Mouse (Mus musculus) brain, embryonic 14.5 days (tissue): ENCODE measurements at regions not wholly inside any gene's neighbourhood (a gene's known extent, or its start where the extent isn't known, plus 50 kb on each side); places are given as distances from the start of the nearest gene placed in this dataset.
A peak's percentile ranks its signal among the peaks of the same experiment; 100 is the strongest.

ENCODE experiments used
- DNase-seq: peaks from one replicate; pipeline ENCODE4 v3.0.0-alpha.2; 2011; ENCODE audit warnings: low read depth
- CTCF ChIP-seq: fragments of 200-500 bp; IDR thresholded peaks from 2 replicates; pipeline ENCODE4 v1.5.1; 2012; ENCODE audit warnings: inconsistent platforms, mild to moderate bottlenecking, moderate library complexity, borderline replicate concordance; ENCODE audit not compliant: insufficient read depth, insufficient read length; ENCODE audit errors: extremely low read depth
- POLR2A ChIP-seq: fragments of 200-500 bp; IDR thresholded peaks from 2 replicates; pipeline ENCODE4 v1.6.1; 2012; ENCODE audit warnings: mild to moderate bottlenecking, inconsistent platforms, borderline replicate concordance; ENCODE audit not compliant: poor library complexity, insufficient read depth, insufficient read length, severe bottlenecking; ENCODE audit errors: extremely low read depth

DNA sequence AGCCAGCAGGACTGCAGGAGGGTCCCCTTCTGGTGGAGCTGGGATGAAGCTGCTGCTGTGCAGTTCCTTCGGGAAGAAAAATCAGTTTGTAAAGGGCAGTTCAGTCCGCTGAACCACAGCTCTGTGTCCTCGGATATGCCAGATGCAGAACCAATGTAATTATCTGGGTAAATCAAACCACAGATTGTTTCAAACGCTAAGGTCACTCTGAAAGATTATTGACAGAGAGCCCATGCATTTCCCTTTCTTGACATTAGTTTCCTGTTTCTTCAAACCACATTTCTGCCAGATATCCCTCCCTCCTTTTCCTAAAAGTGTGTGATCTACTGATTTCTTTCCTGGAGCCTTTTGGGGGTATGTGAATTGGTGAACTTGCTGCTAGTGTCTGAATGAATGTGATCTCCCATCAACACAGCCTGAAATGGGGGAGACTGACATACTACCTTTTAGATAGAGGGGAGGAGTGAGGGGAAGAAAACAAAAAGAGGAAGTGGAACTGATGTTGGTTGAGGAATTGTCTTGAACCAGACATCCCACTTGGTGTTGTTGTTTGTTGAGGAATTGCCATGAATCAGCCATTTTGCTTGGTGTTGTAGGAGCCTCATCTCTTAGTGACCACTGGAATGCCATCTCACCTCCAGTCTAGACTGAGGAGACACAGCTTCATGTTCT, 85.7 kb upstream of the Pthlh start:
- TF ChIP-seq POLR2A (no peak), CTCF (no peak)
- DNase-seq: no peak

DNA sequence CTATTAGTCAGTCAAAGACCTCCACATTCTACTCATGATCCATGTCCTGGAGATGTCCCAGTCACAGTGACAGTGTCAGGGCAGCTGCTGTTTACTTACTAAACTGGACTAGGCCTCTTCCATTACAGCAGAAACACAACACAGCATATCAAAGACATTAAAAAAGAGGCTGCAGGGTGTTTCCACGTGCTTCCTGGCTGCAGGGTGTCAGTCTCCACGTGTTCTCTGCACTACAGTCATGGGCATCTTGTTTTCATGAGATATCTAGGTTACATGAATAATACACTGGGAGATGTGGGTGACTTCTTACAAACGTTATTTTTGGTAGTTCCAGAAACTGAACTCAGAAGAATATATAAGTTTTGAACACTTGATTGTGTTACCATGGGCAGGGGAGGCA, 84.6 kb upstream of the Pthlh start:
- DNase-seq: no peak
- TF ChIP-seq CTCF (no peak), POLR2A (no peak)

DNA sequence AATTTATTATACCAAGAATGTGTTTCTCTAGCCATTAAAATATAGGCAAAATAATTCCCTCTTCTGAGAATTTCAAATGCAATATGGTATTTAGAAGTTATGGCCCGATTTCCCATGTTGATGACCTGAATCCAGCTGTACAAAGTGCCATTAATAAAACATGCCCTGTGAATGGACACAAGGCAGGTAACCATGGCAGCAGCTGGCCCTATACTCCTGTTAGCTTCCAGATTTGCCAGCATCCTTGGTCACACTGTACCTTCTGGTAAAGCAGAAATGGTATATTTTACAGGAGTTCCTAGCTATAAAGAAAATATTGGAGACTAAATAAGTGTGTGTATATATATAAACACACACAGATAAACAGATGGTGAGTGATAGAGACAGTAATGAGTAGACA, 77.1 kb upstream of the Pthlh start:
- peak; percentile 7 for DNase-seq

DNA sequence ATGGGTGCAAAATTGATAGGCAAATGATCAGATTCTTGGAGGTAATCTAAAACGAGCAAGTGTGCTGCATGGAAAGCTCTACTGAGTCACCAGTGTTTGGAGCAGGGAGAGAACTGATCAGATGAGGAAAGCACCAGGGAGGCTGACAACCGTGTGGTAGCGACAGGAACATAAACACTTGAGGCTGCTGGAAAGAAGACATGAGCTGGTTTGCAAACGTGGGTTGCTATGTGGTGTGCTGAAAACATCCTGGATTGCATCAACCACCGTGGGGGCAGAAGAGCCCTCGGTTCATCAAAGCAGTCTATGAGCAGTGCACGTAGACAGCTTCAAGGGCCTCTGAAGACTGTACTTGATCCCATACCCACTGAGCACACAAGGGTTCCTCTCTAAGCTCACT, 69.0 kb upstream of the Pthlh start:
- no peak for DNase-seq

More for the DNA sequence above, 77.1 kb upstream of the Pthlh start:
- TF ChIP-seq POLR2A (no peak), CTCF (no peak)

DNA sequence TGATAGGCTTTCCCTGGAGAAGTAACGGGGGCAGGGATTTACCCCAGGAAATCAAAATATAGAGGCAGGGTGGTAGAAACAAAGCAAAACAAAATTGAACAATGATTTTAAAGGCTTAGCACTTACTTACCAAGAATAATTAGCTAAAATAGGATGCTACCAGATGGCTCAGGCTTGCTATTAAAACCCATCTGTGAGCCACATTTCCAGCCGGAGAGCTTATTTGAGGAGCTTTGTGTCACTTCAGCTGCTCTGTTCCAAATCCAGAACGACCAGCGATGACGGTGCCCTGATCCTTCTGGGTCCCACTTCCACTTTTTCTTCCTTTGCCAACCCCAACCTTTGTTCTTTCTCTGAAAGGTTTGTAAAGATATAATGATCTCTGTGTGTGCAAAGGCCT, 65.2 kb upstream of the Pthlh start:
- peak; percentile 54 for DNase-seq
- TF ChIP-seq CTCF (no peak), POLR2A (no peak)

More for the DNA sequence above, 69.0 kb upstream of the Pthlh start:
- no peak for TF ChIP-seq CTCF
- TF ChIP-seq POLR2A: no peak

DNA sequence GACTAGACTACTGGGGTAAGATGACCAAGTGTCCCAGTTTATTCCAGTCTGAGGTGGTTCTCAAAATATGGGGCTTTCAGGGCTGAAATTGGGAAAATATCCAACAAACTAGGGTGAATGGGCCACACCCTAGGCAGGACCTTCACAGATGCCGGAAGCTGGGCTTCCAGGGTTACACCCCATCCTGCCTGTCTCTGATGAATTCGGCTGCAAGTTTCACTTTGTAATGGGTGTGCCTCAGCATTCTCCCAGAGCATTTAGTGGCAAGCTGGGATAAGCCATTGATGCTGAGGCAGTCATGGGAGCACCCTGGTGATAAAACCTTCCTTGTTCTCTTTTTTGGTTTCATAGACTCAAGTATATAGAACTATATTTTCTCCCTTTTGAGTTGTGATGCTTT, 60.4 kb upstream of the Pthlh start:
- no peak for TF ChIP-seq CTCF
- no peak for TF ChIP-seq POLR2A
- DNase-seq: no peak

DNA sequence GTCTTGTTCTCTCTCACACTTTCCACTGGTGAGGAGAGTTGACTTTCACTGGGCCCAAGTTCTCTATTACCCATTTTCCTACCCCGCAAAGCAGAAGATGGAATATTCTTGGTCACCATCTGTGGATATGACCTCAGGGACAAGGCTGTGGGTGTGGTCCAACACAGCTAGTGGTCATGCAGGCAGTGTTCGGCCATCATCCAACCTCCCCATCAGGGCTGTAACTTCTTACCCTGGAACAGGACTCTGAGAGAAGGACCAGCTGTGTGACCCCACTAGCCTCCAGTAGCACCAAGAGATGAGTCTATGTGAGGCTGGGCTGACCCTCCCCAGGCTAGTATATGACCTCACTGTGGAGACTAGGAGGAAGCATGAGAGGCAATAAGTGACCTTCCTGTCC, 54.1 kb upstream of the Pthlh start:
- DNase-seq: no peak
- TF ChIP-seq CTCF (no peak), POLR2A (no peak)

DNA sequence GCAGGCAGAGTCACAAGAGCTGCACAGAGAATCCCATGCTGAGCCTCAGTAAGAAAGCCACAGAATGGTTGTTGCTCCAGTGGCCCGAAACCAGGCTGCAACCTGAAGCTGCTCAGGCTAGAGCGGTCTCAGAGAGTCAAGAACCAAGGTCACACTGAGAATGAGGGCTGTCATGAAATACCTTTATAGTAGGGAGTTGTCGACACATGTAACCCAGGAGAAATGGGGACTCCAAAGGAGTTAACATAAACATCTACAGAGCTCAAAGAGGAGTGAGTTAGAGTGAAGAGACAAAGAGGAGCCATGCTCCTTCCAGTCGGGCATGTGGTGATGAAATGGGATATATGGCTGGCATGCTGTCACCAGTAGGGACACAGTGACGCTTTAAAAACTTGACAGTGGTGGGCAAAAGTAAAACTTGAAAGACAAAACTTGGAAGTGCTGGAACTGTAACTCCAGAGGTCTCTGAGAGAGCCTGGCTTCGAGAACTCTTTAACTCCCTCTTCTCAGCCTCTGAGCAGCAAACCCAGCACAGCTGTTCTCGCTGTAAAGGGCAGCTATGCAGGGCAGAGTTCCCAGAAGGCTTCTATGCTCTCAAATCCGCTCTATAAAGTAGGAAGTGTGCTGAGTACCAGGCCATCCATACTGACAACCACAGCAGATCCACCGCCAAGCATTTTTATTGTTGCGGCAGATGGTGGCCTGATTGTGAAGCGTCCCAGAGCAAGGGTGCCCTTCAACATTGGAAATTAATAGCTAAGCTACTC, 52.9 kb upstream of the Pthlh start:
- TF ChIP-seq CTCF: no peak
- no peak for DNase-seq

DNA sequence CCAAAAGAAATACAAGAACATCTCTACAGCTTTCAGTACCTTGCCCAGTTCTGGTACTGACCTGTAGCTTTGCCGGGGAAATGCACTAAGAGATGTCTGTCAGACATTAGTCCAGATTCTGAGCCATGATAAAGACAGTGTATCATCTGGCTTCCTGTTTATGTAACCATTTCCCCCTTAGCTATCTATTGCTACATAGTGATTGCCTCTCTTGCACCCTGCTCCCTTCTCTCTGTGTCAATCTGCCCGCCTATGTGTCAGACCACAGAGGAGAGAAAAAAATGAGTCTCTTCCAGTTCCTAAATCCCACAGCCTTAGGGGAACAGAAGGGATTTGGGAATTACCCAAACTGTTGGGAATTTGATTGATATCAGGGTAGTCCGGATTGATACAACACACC, 52.2 kb upstream of the Pthlh start:
- TF ChIP-seq POLR2A (no peak), CTCF (no peak)
- no peak for DNase-seq

DNA sequence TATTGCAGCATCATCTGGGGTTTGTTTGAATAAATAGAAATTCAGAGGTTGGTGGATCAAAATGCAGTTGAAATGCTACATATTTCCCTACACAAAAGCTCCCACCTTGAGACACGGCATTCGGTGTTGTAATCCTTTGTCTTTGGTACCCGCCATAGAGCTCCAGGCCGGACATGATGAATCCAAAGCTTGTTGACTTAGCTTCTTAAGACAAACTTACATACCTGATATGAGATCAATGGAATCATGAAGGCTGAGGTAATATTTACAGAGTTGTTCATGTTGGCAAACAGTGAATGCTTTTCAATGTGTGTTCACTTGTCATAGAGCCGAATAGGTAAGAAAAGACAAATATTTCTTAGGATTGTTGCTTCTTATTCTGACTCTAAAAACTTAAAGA, 51.2 kb upstream of the Pthlh start:
- DNase-seq: no peak
- TF ChIP-seq CTCF: no peak
- no peak for TF ChIP-seq POLR2A
